Mouse (Mus musculus): ENCODE results near the gene Nrtn. TPM values are rescaled to one million over a fixed set of nuclear protein-coding genes. Genes with fewer than 3 reads are reported as not detected.
A peak's percentile ranks its signal among the peaks of the same experiment; 100 is the strongest.

Nrtn gene
- not detected in 2 replicates for total RNA-seq (2014; fragmentation: Nextera tagmentation)
- total RNA-seq (2017), result not detected in 2 replicates

GRCm38 (mm10) chr17:56757416-56758123 lies at the start of gene Nrtn:
Gene Nrtn, minus strand, starts transcription at chr17:56757530.
- ATAC-seq (replicated peaks; ENCODE audit: low FRiP score, low TSS enrichment, poor library complexity, severe bottlenecking), result peak; percentile 41

- ATAC-seq (replicated peaks; ENCODE audit: low FRiP score, low TSS enrichment, poor library complexity, severe bottlenecking), result no peak
Measured at GRCm38 (mm10) chr17:56805784-56806183, 48.5 kb upstream of the Nrtn start.

- no peak for ATAC-seq (replicated peaks; ENCODE audit: low FRiP score, low TSS enrichment, poor library complexity, severe bottlenecking)
Measured at GRCm38 (mm10) chr17:56804952-56805351, 47.6 kb upstream of the Nrtn start.

GRCm38 (mm10) chr17:56802065-56802464 lies 44.7 kb upstream of the Nrtn start:
- ATAC-seq (replicated peaks; ENCODE audit: low FRiP score, low TSS enrichment, poor library complexity, severe bottlenecking), result no peak

GRCm38 (mm10) chr17:56799276-56799675 lies 41.9 kb upstream of the Nrtn start:
- ATAC-seq (replicated peaks; ENCODE audit: low FRiP score, low TSS enrichment, poor library complexity, severe bottlenecking), result no peak

GRCm38 (mm10) chr17:56793614-56794319 lies 36.4 kb upstream of the Nrtn start:
- peak; percentile 82 for ATAC-seq (replicated peaks; ENCODE audit: low FRiP score, low TSS enrichment, poor library complexity, severe bottlenecking)

GRCm38 (mm10) chr17:56792588-56792987 lies 35.3 kb upstream of the Nrtn start:
- no peak for ATAC-seq (replicated peaks; ENCODE audit: low FRiP score, low TSS enrichment, poor library complexity, severe bottlenecking)

GRCm38 (mm10) chr17:56789286-56789685 lies 32.0 kb upstream of the Nrtn start:
- ATAC-seq (replicated peaks; ENCODE audit: low FRiP score, low TSS enrichment, poor library complexity, severe bottlenecking), result no peak

GRCm38 (mm10) chr17:56788886-56789285 lies 31.6 kb upstream of the Nrtn start:
- ATAC-seq (replicated peaks; ENCODE audit: low FRiP score, low TSS enrichment, poor library complexity, severe bottlenecking), result 0 out of 2 replicates have a peak, but pooled peaks have one; percentile 23

- ATAC-seq (replicated peaks; ENCODE audit: low FRiP score, low TSS enrichment, poor library complexity, severe bottlenecking), result no peak
Measured at GRCm38 (mm10) chr17:56780291-56780978, 23.1 kb upstream of the Nrtn start.

- ATAC-seq (replicated peaks; ENCODE audit: low FRiP score, low TSS enrichment, poor library complexity, severe bottlenecking), result no peak
Measured at GRCm38 (mm10) chr17:56778779-56779362, 21.5 kb upstream of the Nrtn start.

GRCm38 (mm10) chr17:56777568-56777967 lies 20.2 kb upstream of the Nrtn start:
- ATAC-seq (replicated peaks; ENCODE audit: low FRiP score, low TSS enrichment, poor library complexity, severe bottlenecking), result no peak

- ATAC-seq (replicated peaks; ENCODE audit: low FRiP score, low TSS enrichment, poor library complexity, severe bottlenecking), result no peak
Measured at GRCm38 (mm10) chr17:56769950-56770349, 12.6 kb upstream of the Nrtn start, which contains the start of gene Prr22. Gene Prr22, plus strand, starts transcription at chr17:56770250.

GRCm38 (mm10) chr17:56768941-56769340 lies 11.6 kb upstream of the Nrtn start:
- ATAC-seq (replicated peaks; ENCODE audit: low FRiP score, low TSS enrichment, poor library complexity, severe bottlenecking), result no peak

- no peak for ATAC-seq (replicated peaks; ENCODE audit: low FRiP score, low TSS enrichment, poor library complexity, severe bottlenecking)
Measured at GRCm38 (mm10) chr17:56767531-56768135, 10.3 kb upstream of the Nrtn start.

- no peak for ATAC-seq (replicated peaks; ENCODE audit: low FRiP score, low TSS enrichment, poor library complexity, severe bottlenecking)
Measured at GRCm38 (mm10) chr17:56766631-56767405, 9.5 kb upstream of the Nrtn start.

- ATAC-seq (replicated peaks; ENCODE audit: low FRiP score, low TSS enrichment, poor library complexity, severe bottlenecking), result no peak
Measured at GRCm38 (mm10) chr17:56765431-56765830, 8.1 kb upstream of the Nrtn start.

- ATAC-seq (replicated peaks; ENCODE audit: low FRiP score, low TSS enrichment, poor library complexity, severe bottlenecking), result peak; percentile 67
Measured at GRCm38 (mm10) chr17:56764474-56765354, 7.4 kb upstream of the Nrtn start, which contains the start of gene Dus3l. Gene Dus3l, plus strand, starts transcription at chr17:56764757.
